5 mouse cellular contexts compared by ENCODE assay signal in genomic region chr3:5950243-5950642, GRCm38 (mm10).
A peak's percentile ranks its signal among the peaks of the same experiment; 100 is the strongest.
DNase-seq lines count a peak whose midpoint lies in the region; ATAC-seq and TF ChIP-seq lines count a peak whose summit lies in the region.
"Not testable (repeated sequence)": the region's sequence is repeated elsewhere in the genome, so short reads cannot be mapped to it uniquely, and the experiment has no call there.

No protein-coding gene starts in this region.

- not testable (repeated sequence) for H3K36me3 ChIP-seq in G1E (replicated peaks)

- H3K9me3 ChIP-seq in G1E (replicated peaks): not testable (repeated sequence)

- H3K4me3 ChIP-seq in G1E (ENCODE audit: low read depth, low read length): not testable (repeated sequence)

- not testable (repeated sequence) for H3K4me1 ChIP-seq in G1E (ENCODE audit: insufficient read depth, low read depth, low read length)

- not testable (repeated sequence) for H3K27me3 ChIP-seq in G1E (ENCODE audit: insufficient read depth, low read length)

- ATAC-seq in G1E (ENCODE audit: extremely low read depth, insufficient number of reproducible peaks, low FRiP score, poor library complexity, severe bottlenecking): peak; percentile 68
- ATAC-seq in granulocyte monocyte progenitor cell, adult 5-6 weeks (replicated peaks; ENCODE audit: poor library complexity, severe bottlenecking): peak; percentile 67; the same call in 1 of the 2 replicates
- ATAC-seq in megakaryocyte, adult 5-6 weeks (ENCODE audit: poor library complexity, severe bottlenecking): peak; percentile 62; the same call in 1 of the 2 replicates
- ATAC-seq in megakaryocyte-erythroid progenitor cell, adult 5-6 weeks (replicated peaks; ENCODE audit: low FRiP score, low TSS enrichment, poor library complexity, severe bottlenecking): 0 out of 2 replicates have a peak, but pooled peaks have one; percentile 68

- not testable (repeated sequence) for DNase-seq in G1E (ENCODE audit: low spot score)
- DNase-seq in ZHBTc4 (ENCODE audit: low read depth, low spot score): peak; percentile 9

- TF ChIP-seq CTCF in G1E (IDR thresholded peaks at IDR 0.05; ENCODE audit: low read depth, low read length): not testable (repeated sequence)
